Mouse (Mus musculus) frontal cortex, postnatal 14 days (tissue): ENCODE data around the gene Six5.
A peak's percentile ranks its signal among the peaks of the same experiment; 100 is the strongest.
"Not testable (repeated sequence)": the region's sequence is repeated elsewhere in the genome, so short reads cannot be mapped to it uniquely, and the experiment has no call there.

Source experiments
- DNase-seq, 2 experiments: peaks; one replicate each; pipeline ENCODE4 v3.0.0; 2022; ENCODE audit warnings: low spot score in 2 of 2

The Six5 gene

GRCm38 (mm10) chr7:19094471-19094825 is at the start of gene Six5:
Six5 (plus strand) TSS chr7:19094594.
- no peak for DNase-seq

GRCm38 (mm10) chr7:19044616-19045015 is 49.8 kb upstream of the Six5 start:
- DNase-seq = no peak

GRCm38 (mm10) chr7:19046286-19047069 is 47.9 kb upstream of the Six5 start:
- no peak for DNase-seq

- no peak for DNase-seq
Observed at GRCm38 (mm10) chr7:19048006-19048527, 46.3 kb upstream of the Six5 start.

- no peak for DNase-seq
Observed at GRCm38 (mm10) chr7:19049252-19049651, 45.1 kb upstream of the Six5 start.

GRCm38 (mm10) chr7:19050172-19050571 is 44.2 kb upstream of the Six5 start:
- no peak for DNase-seq

GRCm38 (mm10) chr7:19051161-19051560 is 43.2 kb upstream of the Six5 start:
- no peak for DNase-seq

- DNase-seq = peak in 1 of 2 experiments; percentile 33
Observed at GRCm38 (mm10) chr7:19052345-19053135, 41.9 kb upstream of the Six5 start.

- DNase-seq = no peak
Observed at GRCm38 (mm10) chr7:19053136-19053532, 41.3 kb upstream of the Six5 start.

GRCm38 (mm10) chr7:19054047-19054776 is 40.2 kb upstream of the Six5 start, which contains the start of gene Rsph6a:
Rsph6a (plus strand) TSS chr7:19054690.
- DNase-seq = peak in 1 of 2 experiments; percentile 42

- DNase-seq = no peak
Observed at GRCm38 (mm10) chr7:19054777-19055076, 39.7 kb upstream of the Six5 start.

- no peak for DNase-seq
Observed at GRCm38 (mm10) chr7:19055108-19055507, 39.3 kb upstream of the Six5 start.

GRCm38 (mm10) chr7:19057405-19057804 is 37.0 kb upstream of the Six5 start:
- DNase-seq = no peak

- DNase-seq = no peak
Observed at GRCm38 (mm10) chr7:19065896-19066295, 28.5 kb upstream of the Six5 start.

- DNase-seq = no peak
Observed at GRCm38 (mm10) chr7:19067063-19067462, 27.3 kb upstream of the Six5 start.

- no peak for DNase-seq
Observed at GRCm38 (mm10) chr7:19067935-19068334, 26.5 kb upstream of the Six5 start.

- DNase-seq = peak in 1 of 2 experiments; percentile 72
Observed at GRCm38 (mm10) chr7:19068707-19069106, 25.7 kb upstream of the Six5 start.

- DNase-seq = no peak
Observed at GRCm38 (mm10) chr7:19069500-19069899, 24.9 kb upstream of the Six5 start.

GRCm38 (mm10) chr7:19071024-19071423 is 23.4 kb upstream of the Six5 start:
- not testable (repeated sequence) for DNase-seq

GRCm38 (mm10) chr7:19073504-19073903 is 20.9 kb upstream of the Six5 start:
- DNase-seq = peak in 1 of 2 experiments; percentile 5

GRCm38 (mm10) chr7:19074494-19074893 is 19.9 kb upstream of the Six5 start:
- no peak for DNase-seq

GRCm38 (mm10) chr7:19075231-19075630 is 19.2 kb upstream of the Six5 start:
- DNase-seq = no peak
